Mouse (Mus musculus): Measurements from ENCODE around the gene Capn1. TPM values are rescaled to one million over a fixed set of nuclear protein-coding genes. Genes with fewer than 3 reads are reported as not detected.

The Capn1 gene
- polyA plus RNA-seq, 1 experiment = 2.5 TPM

DNA sequence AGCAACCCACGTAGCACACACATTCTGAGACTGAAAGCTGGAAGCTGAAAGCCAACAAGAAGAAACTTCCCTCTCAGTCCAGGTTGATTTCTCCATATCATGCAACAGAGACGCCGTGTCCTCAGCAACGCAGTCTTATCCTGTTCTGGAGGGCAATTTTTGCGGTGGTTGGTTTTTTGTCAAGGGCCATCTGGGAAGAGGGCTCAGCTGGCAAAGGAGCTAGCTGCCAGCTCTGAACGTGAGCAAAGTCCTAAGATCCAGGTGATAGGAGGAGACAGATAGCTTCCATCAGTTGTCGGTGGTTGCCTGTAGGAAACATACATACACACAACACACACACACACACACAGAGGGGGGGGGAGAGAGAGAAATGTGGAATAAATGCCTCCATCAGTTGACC, 22.6 kb upstream of the Capn1 start:
- no peaks in the 10 kb centered on the region for H3K4me1 ChIP-seq (ENCODE audit: control insufficient read depth, insufficient read depth, low read length)
- H3K27me3 ChIP-seq (ENCODE audit: control insufficient read depth, insufficient read depth, low read length) = no peaks in the 10 kb centered on the region
- no peak overlapping the region for H3K4me3 ChIP-seq (ENCODE audit: control insufficient read depth, low read depth, low read length)
- no peak for TF ChIP-seq CTCF (IDR thresholded peaks at IDR 0.05; ENCODE audit: control insufficient read depth, insufficient read depth, insufficient replicate concordance, low read depth, low read length)
- TF ChIP-seq POLR2A (IDR thresholded peaks at IDR 0.05; ENCODE audit: control insufficient read depth, low read depth, low read length) = no peak
- H3K27ac ChIP-seq (ENCODE audit: control insufficient read depth, insufficient read depth, low read depth, low read length) = no peak overlapping the region
- H3K36me3 ChIP-seq (ENCODE audit: control insufficient read depth, insufficient read depth, low read length) = no peaks in the 10 kb centered on the region

DNA sequence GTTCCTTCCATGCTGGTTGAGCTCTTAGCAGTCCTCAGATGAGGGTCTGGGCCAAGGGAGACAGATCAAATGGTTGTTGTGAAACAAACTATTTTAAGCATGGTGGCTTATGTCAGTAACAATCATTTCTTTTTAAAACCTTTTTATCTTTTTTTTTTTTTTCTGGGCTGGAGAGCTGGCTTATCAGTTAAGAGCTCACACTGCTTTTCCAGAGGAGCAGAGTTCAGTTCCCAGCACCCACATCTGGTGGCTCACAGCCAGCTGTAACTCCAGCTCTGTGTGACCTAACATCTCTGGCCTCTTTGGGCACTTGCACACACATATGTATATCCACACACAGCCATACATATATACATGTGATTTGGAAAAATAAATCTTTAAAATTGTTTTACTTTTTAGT, 22.0 kb upstream of the Capn1 start:
- Histone ChIP-seq H3K36me3 (ENCODE audit: control insufficient read depth, insufficient read depth, low read length) (no peaks in the 10 kb centered on the region), H3K27ac (ENCODE audit: control insufficient read depth, insufficient read depth, low read depth, low read length) (no peak overlapping the region), H3K4me3 (ENCODE audit: control insufficient read depth, low read depth, low read length) (no peak overlapping the region), H3K4me1 (ENCODE audit: control insufficient read depth, insufficient read depth, low read length) (no peaks in the 10 kb centered on the region), H3K27me3 (ENCODE audit: control insufficient read depth, insufficient read depth, low read length) (no peaks in the 10 kb centered on the region)
- TF ChIP-seq CTCF (IDR thresholded peaks at IDR 0.05; ENCODE audit: control insufficient read depth, insufficient read depth, insufficient replicate concordance, low read depth, low read length) = no peak
- no peak for TF ChIP-seq POLR2A (IDR thresholded peaks at IDR 0.05; ENCODE audit: control insufficient read depth, low read depth, low read length)

DNA sequence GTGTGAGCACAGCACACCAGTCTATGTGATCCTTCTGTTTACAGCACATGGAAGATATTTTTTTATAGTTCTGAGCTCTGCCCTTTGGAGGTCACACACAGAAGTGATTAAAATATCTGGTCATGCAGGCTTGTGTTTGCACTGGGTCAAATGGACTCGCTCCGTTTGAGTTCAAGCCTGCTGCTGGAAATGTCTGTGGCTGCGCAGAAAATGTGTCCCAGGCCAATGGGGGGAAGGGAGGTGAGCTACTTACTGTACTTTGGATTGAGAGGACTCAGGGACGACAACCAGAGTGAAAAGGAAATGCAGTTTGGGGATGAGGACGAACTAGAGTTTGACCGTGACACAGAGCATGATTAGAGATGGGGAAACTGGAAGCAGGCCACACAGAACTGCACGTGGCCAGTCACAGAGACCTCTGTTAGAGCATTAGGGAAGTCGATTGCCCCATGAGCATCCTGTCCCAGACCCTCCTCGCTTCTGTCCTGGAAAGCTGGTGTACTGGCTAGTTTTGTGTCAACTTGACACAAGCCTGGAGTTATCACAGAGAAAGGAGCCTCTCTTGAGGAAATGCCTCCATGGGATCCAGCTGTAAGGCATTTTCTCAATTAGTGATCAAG, 20.4 kb upstream of the Capn1 start:
- no peak overlapping the region for H3K4me3 ChIP-seq (ENCODE audit: control insufficient read depth, low read depth, low read length)
- no peak for TF ChIP-seq CTCF (IDR thresholded peaks at IDR 0.05; ENCODE audit: control insufficient read depth, insufficient read depth, insufficient replicate concordance, low read depth, low read length)
- no peak overlapping the region for H3K27ac ChIP-seq (ENCODE audit: control insufficient read depth, insufficient read depth, low read depth, low read length)
- no peaks in the 10 kb centered on the region for H3K4me1 ChIP-seq (ENCODE audit: control insufficient read depth, insufficient read depth, low read length)
- no peaks in the 10 kb centered on the region for H3K36me3 ChIP-seq (ENCODE audit: control insufficient read depth, insufficient read depth, low read length)
- no peaks in the 10 kb centered on the region for H3K27me3 ChIP-seq (ENCODE audit: control insufficient read depth, insufficient read depth, low read length)

DNA sequence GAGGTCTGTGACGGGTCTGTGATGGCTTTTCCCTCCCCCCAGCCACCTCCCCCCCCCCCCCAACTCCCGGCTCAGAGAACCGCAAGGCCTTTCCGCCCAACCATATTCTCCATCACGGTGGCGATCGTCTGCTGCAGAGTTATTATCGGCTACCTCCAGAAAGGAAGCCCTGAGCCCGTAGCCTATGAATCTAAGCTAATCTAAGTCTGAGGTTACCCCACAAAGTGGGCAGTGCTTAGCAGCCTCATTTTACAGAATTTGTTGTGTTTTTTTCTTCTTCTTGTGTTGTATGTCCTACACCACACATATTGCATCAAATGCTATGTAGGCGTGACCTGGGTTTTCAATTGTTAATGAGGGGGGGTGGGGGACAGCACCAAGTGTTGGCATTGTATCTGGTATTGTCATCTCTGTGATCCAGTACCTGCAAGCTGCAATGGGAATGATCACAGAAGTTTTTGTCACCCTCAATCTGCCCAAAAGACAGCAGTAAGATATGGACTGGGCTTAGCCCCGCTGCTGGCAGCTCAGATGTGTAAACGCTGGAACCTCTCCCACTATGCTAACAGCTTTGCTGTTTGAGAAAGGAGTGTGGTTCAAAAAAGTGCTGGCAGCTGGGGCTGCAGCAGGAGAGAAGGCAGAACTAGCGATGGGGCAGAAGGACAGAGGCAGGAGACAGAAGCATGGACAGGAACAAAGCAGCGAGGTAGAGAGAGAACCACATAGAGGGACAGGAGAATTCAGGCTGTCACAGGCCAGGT, 15.0 kb upstream of the Capn1 start:
- Histone ChIP-seq H3K4me3 (ENCODE audit: control insufficient read depth, low read depth, low read length) (no peak overlapping the region), H3K27me3 (ENCODE audit: control insufficient read depth, insufficient read depth, low read length) (no peaks in the 10 kb centered on the region), H3K4me1 (ENCODE audit: control insufficient read depth, insufficient read depth, low read length) (peaks cover 2% of the 10 kb centered on the region; the same call in 1 of the 2 replicates), H3K36me3 (ENCODE audit: control insufficient read depth, insufficient read depth, low read length) (no peaks in the 10 kb centered on the region), H3K27ac (ENCODE audit: control insufficient read depth, insufficient read depth, low read depth, low read length) (no peak overlapping the region)
- TF ChIP-seq POLR2A (IDR thresholded peaks at IDR 0.05; ENCODE audit: control insufficient read depth, low read depth, low read length) = no peak
- no peak for TF ChIP-seq CTCF (IDR thresholded peaks at IDR 0.05; ENCODE audit: control insufficient read depth, insufficient read depth, insufficient replicate concordance, low read depth, low read length)

DNA sequence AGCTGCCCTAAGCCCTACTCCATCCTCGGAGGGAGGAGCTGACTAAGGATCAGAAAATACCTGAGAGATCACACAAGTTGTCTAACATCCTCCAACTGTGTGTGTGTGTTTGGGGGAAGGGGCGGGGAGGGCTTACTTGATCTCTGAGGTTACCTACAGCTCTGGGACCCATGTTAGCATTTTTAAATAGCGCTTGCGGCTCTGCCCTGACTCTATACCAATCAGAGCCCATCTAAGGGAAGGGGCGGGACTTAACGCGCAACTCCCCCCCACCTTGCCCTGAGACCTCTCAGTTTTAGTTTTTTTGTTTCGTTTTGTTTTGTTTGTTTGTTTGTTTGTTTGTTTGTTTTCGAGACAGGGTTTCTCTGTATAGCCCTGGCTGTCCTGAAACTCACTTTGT, 13.7 kb upstream of the Capn1 start:
- no peak for TF ChIP-seq POLR2A (IDR thresholded peaks at IDR 0.05; ENCODE audit: control insufficient read depth, low read depth, low read length)
- no peak for TF ChIP-seq CTCF (IDR thresholded peaks at IDR 0.05; ENCODE audit: control insufficient read depth, insufficient read depth, insufficient replicate concordance, low read depth, low read length)
- Histone ChIP-seq H3K4me3 (ENCODE audit: control insufficient read depth, low read depth, low read length) (no peak overlapping the region), H3K27me3 (ENCODE audit: control insufficient read depth, insufficient read depth, low read length) (no peaks in the 10 kb centered on the region)

DNA sequence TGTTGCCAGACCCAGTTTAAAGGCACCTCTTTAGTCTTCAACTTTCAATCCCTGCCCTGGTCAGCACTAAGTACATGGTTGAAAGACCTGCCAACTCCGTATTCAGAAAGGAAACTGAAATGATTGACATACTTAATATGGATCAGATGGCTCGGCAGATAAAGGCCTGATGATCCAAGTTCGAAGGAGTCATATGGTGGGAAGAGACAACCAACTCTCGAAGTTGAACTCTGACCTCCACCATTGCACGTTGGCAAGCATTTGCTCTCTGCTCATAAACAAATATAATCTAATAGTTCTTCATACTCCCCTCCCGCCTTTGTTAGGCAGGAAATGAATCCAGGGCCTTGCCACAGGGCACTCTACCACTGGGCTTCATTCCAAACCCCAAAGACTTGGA, 13.3 kb upstream of the Capn1 start:
- no peak overlapping the region for H3K4me3 ChIP-seq (ENCODE audit: control insufficient read depth, low read depth, low read length)
- H3K27ac ChIP-seq (ENCODE audit: control insufficient read depth, insufficient read depth, low read depth, low read length) = no peak overlapping the region
- H3K4me1 ChIP-seq (ENCODE audit: control insufficient read depth, insufficient read depth, low read length) = peaks cover 2% of the 10 kb centered on the region; the same call in 1 of the 2 replicates
- no peaks in the 10 kb centered on the region for H3K36me3 ChIP-seq (ENCODE audit: control insufficient read depth, insufficient read depth, low read length)
- no peaks in the 10 kb centered on the region for H3K27me3 ChIP-seq (ENCODE audit: control insufficient read depth, insufficient read depth, low read length)
- TF ChIP-seq POLR2A (IDR thresholded peaks at IDR 0.05; ENCODE audit: control insufficient read depth, low read depth, low read length) (no peak), CTCF (IDR thresholded peaks at IDR 0.05; ENCODE audit: control insufficient read depth, insufficient read depth, insufficient replicate concordance, low read depth, low read length) (no peak)

More for the DNA sequence above, 13.7 kb upstream of the Capn1 start:
- Histone ChIP-seq H3K4me1 (ENCODE audit: control insufficient read depth, insufficient read depth, low read length) (peaks cover 2% of the 10 kb centered on the region; the same call in 1 of the 2 replicates), H3K36me3 (ENCODE audit: control insufficient read depth, insufficient read depth, low read length) (no peaks in the 10 kb centered on the region), H3K27ac (ENCODE audit: control insufficient read depth, insufficient read depth, low read depth, low read length) (no peak overlapping the region)

DNA sequence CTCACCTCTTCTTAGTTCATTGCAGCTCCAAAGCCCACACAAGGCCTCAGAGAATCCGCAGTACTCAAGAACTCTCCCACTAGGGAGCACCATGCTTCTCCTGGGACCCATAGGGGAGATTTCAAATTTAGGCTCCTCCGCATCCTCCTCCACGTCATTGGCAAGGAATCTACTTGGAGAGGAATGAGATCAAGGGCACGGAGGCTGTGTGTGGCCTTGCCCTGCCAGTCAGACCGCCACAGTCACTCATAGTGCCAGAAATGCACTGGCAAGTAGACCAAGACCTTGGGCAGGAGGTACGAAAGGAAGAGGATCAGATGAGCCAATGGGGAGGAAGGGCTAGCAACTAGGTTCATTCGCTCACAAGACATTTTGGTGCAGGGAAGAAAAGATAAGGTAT, 8.2 kb upstream of the Capn1 start:
- TF ChIP-seq CTCF (IDR thresholded peaks at IDR 0.05; ENCODE audit: control insufficient read depth, insufficient read depth, insufficient replicate concordance, low read depth, low read length) (no peak), POLR2A (IDR thresholded peaks at IDR 0.05; ENCODE audit: control insufficient read depth, low read depth, low read length) (no peak)
- Histone ChIP-seq H3K36me3 (ENCODE audit: control insufficient read depth, insufficient read depth, low read length) (no peaks in the 10 kb centered on the region), H3K27me3 (ENCODE audit: control insufficient read depth, insufficient read depth, low read length) (no peaks in the 10 kb centered on the region), H3K27ac (ENCODE audit: control insufficient read depth, insufficient read depth, low read depth, low read length) (no peak overlapping the region), H3K4me1 (ENCODE audit: control insufficient read depth, insufficient read depth, low read length) (no peaks in the 10 kb centered on the region; the same call in 1 of the 2 replicates), H3K4me3 (ENCODE audit: control insufficient read depth, low read depth, low read length) (no peak overlapping the region)

Measured in testis, adult 2 months (tissue).